Mouse (Mus musculus) ZHBTc4 (cell line): ENCODE results near the gene Pamr1.

Experiments
- DNase-seq: peaks from one replicate; pipeline ENCODE4 v3.0.0-alpha.2; 2011; ENCODE audit warnings: low read depth, low spot score

Pamr1 gene

DNA sequence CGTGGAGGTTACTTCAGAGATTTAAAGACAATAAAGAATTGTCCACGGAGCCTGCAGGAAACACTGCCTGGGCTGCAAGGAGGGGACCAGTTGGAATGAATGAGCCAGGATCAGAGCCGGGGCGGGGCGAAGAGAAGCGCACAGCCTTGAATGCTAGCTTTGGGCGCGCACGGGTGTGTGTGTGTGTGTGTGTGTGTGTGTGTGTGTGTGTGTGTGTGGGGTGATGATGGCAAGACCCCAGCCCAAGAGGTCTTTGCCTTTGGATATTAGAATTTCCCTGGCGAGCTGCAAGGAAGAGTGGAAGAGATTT is 109.7 kb downstream of the Pamr1 start:
- peak; percentile 24 for DNase-seq

DNA sequence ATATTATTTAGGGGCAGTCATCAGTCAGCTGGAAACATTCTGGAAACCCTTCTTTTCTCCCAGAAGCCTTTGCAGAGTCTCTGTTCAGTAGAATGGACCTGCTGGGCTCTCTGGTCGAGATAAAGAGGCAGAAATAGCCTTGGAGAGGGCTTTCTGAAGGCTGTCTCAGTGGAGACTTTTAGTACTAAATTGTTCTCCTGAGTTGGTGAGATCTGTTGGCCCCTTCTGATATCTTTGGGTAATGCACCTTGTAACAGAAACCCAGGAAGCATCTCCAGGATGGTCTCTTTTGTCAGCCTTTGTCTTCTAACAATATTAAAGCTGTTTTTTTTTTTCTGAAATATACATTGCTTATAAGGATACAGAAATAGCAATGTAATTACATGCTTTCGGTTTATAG is 111.2 kb downstream of the Pamr1 start:
- DNase-seq: no peak

DNA sequence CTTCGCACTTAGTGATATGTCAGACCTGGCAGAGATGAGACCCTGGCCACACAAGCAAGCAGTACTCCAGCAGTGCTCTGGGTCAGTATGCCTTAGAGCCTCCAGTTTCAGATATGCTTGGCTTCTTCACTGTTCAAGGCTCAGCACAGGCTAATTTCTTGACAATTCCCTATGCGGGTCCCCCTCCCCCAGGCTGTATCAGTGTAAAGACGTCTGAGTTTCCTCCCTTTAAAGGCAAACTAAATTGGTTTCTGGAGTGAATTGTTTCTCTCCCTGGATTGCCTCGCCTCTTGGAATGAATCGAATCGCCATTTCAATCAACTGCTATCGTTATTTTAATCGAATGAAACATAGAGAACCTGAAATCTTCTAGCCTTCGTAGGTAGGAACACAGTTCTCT is 113.1 kb downstream of the Pamr1 start:
- DNase-seq: no peak

DNA sequence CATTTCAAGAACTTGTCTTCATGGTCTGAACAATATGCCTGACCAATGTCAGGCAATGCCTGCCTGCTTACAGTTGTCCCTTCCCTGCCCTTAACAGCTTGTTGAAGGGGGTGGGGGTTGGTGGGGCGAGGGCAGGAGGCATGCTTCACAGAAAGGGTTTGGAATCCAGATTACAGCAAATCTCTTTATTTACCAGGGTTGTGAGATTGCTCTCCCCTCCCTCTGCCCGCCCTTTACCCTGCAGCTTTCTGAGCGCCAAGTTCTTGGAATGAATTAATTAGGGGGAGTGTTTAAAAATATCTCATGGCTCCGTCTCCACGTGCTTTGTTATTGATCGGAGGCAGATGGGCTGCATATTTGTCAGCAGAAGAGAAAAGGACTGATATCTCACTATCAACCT is 113.5 kb downstream of the Pamr1 start:
- DNase-seq: no peak

DNA sequence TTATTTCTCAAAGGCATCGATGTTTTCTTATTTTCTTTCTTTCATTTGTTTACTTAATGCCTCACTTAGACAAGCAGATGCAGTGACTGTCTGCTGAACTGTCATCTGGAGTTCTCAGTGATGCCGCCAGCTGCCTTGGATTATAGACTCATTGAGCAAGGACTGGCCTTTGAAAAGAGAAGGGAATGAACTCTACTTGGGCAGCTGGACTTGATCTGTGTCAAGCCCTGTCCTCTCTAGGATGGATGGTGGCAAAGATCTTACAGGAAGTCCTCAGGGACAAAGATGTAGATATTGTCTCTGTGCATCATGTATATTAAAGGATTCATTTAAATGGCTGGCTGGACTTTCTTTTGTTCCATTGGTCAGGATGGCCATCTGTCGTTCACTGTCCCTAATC is 114.1 kb downstream of the Pamr1 start:
- no peak for DNase-seq

DNA sequence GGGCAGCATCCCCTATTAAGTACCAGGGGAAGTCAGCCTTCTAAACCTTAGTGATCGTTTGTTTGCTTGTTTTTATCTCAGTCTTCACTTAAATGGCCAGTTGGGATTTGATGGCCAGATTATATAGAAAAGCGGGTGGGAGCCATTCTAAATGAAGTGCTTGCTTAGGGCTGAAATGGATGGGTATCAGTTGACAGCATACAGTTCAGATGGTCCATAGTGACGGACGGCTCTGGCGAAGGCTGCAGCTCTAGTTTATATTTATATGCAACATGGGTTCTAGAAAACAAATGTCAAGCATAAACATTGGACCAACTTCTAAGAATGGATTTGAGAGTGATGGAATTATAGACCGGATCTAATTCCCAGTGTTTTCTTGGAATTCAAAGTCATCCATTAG is 118.2 kb downstream of the Pamr1 start:
- no peak for DNase-seq

DNA sequence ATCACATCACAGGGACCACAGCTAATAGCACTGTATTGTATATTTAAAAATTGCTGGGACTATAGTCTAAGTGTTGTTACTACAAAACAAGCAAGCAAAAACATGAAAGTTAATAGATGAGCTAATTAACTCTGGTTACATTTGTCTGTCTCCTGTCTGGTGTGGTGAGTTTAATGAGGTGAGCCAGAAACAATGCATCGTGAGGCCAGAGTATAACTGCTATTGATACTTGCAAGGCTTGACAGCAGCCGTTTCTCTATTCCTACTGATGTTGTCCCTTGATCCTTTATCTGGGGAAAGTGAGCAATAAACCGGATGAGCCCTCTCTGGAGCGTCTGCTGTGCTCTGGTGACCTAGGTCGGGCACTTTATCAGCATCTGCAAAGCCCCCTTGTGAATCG is 119.8 kb downstream of the Pamr1 start:
- no peak for DNase-seq

DNA sequence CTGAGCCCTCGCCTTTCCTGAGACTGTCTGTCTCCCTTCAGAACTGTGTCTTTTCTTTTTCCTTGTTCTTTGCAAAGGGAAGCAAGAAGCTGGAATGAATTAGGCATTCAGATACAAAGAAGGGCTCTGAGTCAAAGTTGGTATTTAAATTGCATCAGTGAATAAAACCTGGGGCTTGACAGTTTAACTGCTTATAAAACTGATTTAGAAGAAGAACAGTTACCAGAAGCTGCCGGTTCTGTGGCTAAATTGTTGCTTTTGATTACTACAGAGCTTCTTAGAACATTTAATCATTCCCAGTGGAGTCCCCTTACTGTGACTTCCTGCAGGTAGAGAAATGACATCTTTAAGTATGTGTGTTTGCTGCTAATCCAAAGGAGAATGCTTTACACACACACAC is 124.8 kb downstream of the Pamr1 start:
- no peak for DNase-seq

DNA sequence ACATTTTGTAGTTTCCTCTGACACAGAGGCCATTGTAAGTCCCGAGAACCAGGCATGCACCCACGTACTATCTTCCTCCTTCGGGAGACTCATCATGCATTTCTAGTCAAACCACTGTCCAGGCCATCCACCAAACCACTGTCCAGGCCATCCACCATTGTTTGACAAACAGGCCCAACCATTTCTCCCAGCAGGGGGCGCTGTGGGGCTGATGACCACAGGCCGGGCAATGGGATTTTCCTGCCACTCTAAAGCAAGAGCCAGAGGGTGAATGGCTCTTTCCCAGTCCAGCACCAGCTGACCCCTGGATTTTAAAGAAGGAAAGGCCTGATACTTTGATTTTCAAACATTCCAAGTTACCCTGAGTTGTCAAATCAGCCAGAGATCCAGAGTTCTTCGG is 125.5 kb downstream of the Pamr1 start:
- peak; percentile 42 for DNase-seq

DNA sequence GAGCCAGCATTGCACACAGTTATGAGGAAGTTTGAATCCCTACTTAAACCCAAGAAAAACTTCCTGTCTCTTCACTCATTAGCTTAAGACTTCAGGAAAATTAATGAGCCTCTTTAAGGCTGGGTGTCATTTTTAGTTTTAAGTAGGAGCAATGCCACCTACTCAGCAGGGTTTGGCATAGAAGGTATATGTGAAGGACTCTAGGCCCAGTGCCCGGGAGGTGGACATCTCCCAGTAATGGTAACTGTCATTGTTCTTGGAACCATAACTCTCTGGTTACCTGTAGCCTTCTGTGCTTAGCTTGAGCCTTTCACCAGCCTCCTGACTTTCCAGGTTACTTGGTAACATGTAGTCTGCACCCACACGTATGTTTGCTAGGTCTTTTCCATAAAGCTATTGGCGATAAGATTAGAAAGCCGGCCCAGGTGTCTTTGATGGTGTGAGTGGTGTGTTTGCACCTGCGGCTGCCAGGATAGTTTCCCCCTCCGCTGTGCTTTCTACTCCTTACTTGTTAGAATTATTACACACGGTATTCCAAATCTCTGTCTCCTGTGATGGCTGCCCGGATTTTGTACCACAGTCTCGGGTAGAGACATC is 127.0 kb downstream of the Pamr1 start:
- DNase-seq: no peak

DNA sequence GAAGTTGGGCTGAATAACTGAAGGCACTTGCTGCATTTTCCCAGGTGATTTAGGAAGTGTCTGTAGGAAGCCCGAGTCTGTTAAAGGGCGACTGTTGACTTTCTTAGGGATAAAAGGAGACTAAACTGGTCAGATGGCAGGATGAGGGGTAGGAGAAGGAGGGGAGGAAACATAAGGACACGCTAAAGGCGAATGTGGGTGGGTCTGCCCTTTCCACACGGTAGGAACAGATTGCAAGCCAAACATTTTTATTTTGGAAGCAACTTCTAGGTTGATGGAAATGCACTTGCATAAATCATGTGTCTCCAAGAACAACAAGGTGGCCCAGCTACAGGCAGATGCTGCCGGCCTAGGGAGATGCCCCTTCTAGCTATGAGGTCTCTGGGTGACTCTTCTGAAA is 127.6 kb downstream of the Pamr1 start:
- DNase-seq: no peak

DNA sequence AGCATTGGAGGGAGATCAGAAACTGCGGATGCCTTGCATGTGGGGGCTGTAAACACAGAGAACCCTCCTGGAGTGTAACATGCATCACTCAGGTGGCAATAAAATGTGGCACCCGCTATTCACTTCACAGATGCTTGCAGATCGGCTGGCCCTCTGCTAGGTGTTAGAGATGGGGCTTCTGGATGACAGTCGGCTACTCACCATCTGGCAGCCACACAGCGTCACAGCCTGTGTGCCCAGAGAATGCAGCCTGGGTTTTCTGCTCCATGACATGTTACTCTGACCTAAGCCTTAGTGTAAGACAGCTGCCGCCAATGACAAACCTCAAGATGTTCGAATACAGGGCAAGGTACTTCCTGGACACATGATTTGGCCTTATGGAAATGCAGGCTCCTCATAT is 131.5 kb downstream of the Pamr1 start:
- no peak for DNase-seq

DNA sequence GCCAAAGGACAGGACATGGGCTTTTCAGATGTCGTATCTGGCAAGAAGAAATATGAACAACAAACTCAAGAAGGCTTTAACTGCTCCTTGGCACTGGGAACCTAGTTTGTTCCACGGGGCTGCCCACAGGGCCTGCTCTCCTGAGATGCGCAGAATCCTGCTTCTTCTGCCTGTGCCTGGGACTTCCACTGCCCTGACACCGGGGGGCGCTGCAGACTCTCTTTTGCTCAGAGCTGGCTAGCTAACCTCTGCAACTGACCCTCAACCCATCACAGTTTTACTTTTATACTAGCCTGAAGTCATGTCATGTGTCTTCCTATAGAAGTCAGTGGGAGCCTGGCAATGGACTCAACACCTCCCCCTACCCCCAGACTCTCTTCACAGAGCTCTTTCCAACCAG is 132.4 kb downstream of the Pamr1 start:
- DNase-seq: peak; percentile 29

DNA sequence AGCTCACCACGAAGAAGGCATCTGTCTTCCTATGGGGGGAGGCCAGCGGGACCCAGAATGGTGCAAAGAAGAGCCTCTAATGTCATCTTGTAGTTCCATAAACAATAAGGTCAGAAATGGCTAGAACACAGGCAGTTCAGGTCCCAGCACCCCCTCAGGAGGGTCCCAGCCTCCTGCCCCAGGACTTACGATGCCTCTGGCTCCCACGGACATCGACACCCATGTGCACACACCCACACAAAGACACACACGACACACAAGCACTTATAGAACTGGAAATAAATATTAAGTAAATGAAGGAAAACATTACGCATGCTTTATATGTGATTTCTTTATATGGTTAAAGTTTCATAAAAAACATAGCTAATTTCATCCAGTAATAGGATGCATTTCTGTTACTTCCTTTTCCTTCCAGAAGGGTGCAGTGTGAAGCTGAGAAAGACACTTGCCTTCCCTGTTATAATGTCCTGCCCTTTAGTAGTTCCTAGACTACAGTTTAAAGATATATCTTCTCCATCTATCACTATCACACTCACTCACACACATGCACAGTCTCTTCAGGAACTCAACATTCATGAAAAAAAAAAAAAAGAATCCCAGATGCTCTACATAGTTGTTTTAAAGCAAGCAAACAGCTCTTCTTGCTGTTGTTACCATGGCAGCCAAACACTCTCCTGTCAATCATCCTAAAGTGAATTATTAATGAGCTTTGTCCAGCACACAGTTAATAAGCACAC is 135.7 kb downstream of the Pamr1 start:
- DNase-seq: no peak

DNA sequence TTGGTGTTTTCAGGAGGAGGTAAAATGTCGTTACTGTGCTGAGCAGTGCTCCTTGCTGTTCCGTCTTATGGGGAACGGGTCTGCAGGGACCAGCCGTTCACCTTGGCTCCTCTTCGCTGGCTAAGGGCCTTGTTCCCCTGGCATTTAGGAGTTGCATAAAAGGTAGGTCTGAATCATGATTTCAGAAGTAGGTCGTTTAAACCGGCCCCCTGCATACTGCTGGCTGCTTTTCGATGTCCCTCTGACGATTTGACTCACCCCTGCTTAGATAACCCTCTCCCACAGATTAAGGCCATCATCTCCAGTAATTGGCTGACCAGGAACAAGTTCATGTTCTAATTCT is 136.3 kb downstream of the Pamr1 start:
- no peak for DNase-seq
